Mouse (Mus musculus): ENCODE measurements around the gene Pip5k1c. TPM values are rescaled to one million over a fixed set of nuclear protein-coding genes. Genes with fewer than 3 reads are reported as not detected.

The Pip5k1c gene
- polyA plus RNA-seq, 1 experiment from 2014 or later = 19.1 TPM

DNA sequence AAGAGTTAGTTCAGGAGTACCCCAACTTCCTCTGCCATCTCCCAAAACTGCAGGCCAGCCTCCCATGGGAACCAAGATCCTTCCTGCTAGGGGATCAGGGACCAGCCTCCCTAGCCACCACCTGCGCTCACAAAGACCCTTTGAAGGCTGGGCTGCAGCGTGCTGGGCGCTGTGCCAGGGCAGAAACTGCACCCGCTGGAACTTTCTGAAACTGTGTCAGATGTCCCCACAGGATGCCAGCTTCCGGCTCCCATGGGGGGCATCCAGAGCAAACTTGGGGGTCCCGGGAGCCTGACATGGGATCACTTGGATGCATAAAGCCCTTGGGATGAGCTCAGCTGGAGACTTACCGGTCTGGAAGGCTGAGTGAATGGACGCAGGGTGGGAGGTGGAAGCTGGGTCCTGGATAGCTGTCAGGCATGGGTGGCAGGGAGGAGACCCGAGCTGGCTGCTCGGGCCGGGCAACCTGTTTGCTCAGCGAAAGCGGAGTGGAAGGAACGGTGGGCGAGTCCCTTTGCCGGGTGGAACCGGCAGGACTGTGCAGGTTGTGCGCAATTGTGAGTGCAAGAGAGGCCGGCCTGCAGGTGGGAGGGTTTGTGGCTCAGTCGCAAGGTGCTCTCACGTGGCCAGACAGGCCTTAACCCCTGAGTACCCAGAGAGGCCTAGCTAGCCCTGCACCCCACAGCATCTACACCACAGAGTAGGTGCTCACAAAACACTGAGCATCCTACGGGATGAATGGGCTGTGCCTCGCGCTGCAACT, 1.9 kb upstream of the Pip5k1c start:
- H3K27me3 ChIP-seq (ENCODE audit: control insufficient read depth, insufficient read depth, low read length) = no peaks in the 10 kb centered on the region
- H3K4me3 ChIP-seq (ENCODE audit: low read depth, low read length) = peak overlapping the region; percentile 45
- 22% methylated on average over 24 of the region's 24 CpGs for WGBS
- peak overlapping the region; percentile 54 for H3K4me2 ChIP-seq (replicated peaks; ENCODE audit: low read depth)
- H3K36me3 ChIP-seq (ENCODE audit: control insufficient read depth, insufficient read depth, low read length) = no peaks in the 10 kb centered on the region
- ATAC-seq (ENCODE audit: low FRiP score, low TSS enrichment) (peak; percentile 37), DNase-seq (ENCODE audit: low spot score) (peak; percentile 89)
- TF ChIP-seq CTCF (IDR thresholded peaks at IDR 0.05; ENCODE audit: low read depth) (no peak), EP300 (optimal IDR thresholded peaks at IDR 0.05) (no peak)
- peaks cover 7% of the 10 kb centered on the region for H3K4me1 ChIP-seq (replicated peaks; ENCODE audit: control insufficient read depth, insufficient read depth)
- H3K27ac ChIP-seq (replicated peaks) = peak overlapping the region; percentile 94
- no peaks in the 10 kb centered on the region for H3K9me3 ChIP-seq (ENCODE audit: control insufficient read depth, low read length)
- H3K9ac ChIP-seq (ENCODE audit: low read length) = peak overlapping the region; percentile 67

DNA sequence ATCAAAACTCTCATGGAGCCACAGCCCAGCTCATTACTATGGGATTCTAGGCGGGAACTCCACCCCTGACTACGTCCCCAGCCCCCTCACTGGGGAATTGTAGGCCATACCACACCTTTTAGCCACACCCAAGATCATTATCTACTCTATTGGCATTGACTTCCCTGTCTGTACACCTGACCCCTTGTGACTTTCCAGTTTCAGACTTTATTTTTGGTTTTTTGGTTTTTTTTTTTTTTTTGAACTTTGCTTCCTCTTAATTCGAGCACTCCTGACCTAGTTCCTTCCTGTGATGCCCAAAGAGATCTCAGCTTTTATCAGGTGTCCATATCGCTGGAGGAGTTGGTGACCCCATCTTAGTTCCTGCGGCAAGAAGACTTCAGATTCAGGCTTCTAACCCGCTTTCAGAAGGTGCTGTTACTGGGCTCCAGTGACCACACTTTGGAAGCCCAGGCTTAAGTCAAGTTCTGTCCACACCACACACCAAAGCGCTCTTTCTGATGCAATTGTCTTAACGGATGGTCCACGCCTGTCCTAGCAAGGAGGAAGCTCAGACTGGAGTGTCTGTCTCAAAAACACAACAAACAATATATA, 1.2 kb upstream of the Pip5k1c start, which contains the start of gene Tjp3:
Tjp3 (minus strand) TSS at position 71 of the 594 bp plus-strand sequence.
- ATAC-seq (ENCODE audit: low FRiP score, low TSS enrichment) = no peak
- Histone ChIP-seq H3K9ac (ENCODE audit: low read length) (peak within 1 kb of the TSS; percentile 67), H3K9me3 (ENCODE audit: control insufficient read depth, low read length) (no peaks in the 10 kb centered on the region), H3K4me1 (replicated peaks; ENCODE audit: control insufficient read depth, insufficient read depth) (peaks cover 7% of the 10 kb centered on the region), H3K4me3 (ENCODE audit: low read depth, low read length) (peak within 1 kb of the TSS; percentile 45), H3K36me3 (ENCODE audit: control insufficient read depth, insufficient read depth, low read length) (no peaks in the 10 kb centered on the region), H3K27me3 (ENCODE audit: control insufficient read depth, insufficient read depth, low read length) (no peaks in the 10 kb centered on the region), H3K4me2 (replicated peaks; ENCODE audit: low read depth) (peak within 1 kb of the TSS; percentile 54), H3K27ac (replicated peaks) (peak within 1 kb of the TSS; percentile 94)
- TF ChIP-seq CTCF (IDR thresholded peaks at IDR 0.05; ENCODE audit: low read depth) = no peak
- TF ChIP-seq EP300 (optimal IDR thresholded peaks at IDR 0.05) = no peak
- WGBS = 55% methylated on average over 9 of the region's 9 CpGs
- DNase-seq (ENCODE audit: low spot score) = no peak

DNA sequence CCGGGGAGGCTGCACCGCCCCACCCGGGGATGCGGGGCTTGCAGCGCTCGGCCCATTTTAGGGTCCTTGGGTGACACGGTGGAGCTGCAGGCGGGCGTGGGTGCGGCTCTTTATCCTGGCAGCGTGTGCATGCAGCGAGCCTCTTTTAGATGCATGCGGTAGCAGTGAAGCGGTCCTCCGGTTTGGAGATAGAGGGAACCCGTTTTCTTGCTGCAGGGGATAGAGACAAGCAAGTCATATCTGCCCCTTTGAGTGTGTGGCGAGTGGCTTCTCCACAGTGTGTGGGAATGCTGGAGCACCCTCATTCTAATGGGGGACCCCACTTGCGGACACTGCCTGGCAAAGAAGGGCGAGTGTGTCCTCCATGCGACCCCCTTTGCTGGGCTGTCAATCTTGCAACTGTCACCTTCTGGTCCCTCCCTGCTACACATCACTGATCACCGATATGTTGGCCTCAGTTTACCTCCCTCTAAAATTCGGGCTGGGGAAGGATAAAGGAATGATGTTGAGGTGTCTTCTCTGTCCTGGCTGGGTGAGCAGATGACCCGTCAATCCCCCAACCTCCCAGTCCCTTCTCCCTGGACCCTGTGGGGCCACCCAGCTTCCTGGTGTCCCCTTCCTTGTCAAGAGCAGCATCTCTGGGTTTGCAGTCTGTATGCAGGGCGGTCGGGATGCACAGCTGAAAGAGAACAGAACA, 719 bp downstream of the Pip5k1c start:
- Histone ChIP-seq H3K27me3 (ENCODE audit: control insufficient read depth, insufficient read depth, low read length) (no peaks in the 10 kb centered on the region), H3K4me1 (replicated peaks; ENCODE audit: control insufficient read depth, insufficient read depth) (peaks cover 7% of the 10 kb centered on the region), H3K36me3 (ENCODE audit: control insufficient read depth, insufficient read depth, low read length) (no peaks in the 10 kb centered on the region), H3K9me3 (ENCODE audit: control insufficient read depth, low read length) (no peaks in the 10 kb centered on the region), H3K4me3 (ENCODE audit: low read depth, low read length) (peak overlapping the region; percentile 73), H3K27ac (replicated peaks) (peak overlapping the region; percentile 94), H3K9ac (ENCODE audit: low read length) (peak overlapping the region; percentile 86), H3K4me2 (replicated peaks; ENCODE audit: low read depth) (peak overlapping the region; percentile 93)
- no peak for TF ChIP-seq EP300 (optimal IDR thresholded peaks at IDR 0.05)
- no peak for TF ChIP-seq CTCF (IDR thresholded peaks at IDR 0.05; ENCODE audit: low read depth)
- DNase-seq (ENCODE audit: low spot score) (no peak), ATAC-seq (ENCODE audit: low FRiP score, low TSS enrichment) (no peak)
- WGBS = 1% methylated on average over 23 of the region's 25 CpGs

- Histone ChIP-seq H3K9ac (ENCODE audit: low read length) (peak overlapping the region; percentile 86; the same call in 1 of the 2 replicates), H3K27me3 (ENCODE audit: control insufficient read depth, insufficient read depth, low read length) (no peaks in the 10 kb centered on the region), H3K27ac (replicated peaks) (no peak overlapping the region), H3K9me3 (ENCODE audit: control insufficient read depth, low read length) (no peaks in the 10 kb centered on the region), H3K4me1 (replicated peaks; ENCODE audit: control insufficient read depth, insufficient read depth) (peaks cover 7% of the 10 kb centered on the region), H3K4me3 (ENCODE audit: low read depth, low read length) (peak overlapping the region; percentile 73; the same call in 1 of the 2 replicates), H3K36me3 (ENCODE audit: control insufficient read depth, insufficient read depth, low read length) (no peaks in the 10 kb centered on the region), H3K4me2 (replicated peaks; ENCODE audit: low read depth) (peak overlapping the region; percentile 93)
- DNase-seq (ENCODE audit: low spot score) = no peak
- WGBS = 50% methylated on average over 8 of the region's 8 CpGs
- TF ChIP-seq EP300 (optimal IDR thresholded peaks at IDR 0.05) (no peak), CTCF (IDR thresholded peaks at IDR 0.05; ENCODE audit: low read depth) (no peak)
- no peak for ATAC-seq (ENCODE audit: low FRiP score, low TSS enrichment)
Observed at GRCm38 (mm10) chr10:81294442-81294841, 1.7 kb downstream of the Pip5k1c start.

- ATAC-seq (ENCODE audit: low FRiP score, low TSS enrichment) (no peak), DNase-seq (ENCODE audit: low spot score) (no peak)
- H3K36me3 ChIP-seq (ENCODE audit: control insufficient read depth, insufficient read depth, low read length) = no peaks in the 10 kb centered on the region
- TF ChIP-seq CTCF (IDR thresholded peaks at IDR 0.05; ENCODE audit: low read depth) (no peak), EP300 (optimal IDR thresholded peaks at IDR 0.05) (no peak)
- no peak overlapping the region for H3K27ac ChIP-seq (replicated peaks)
- 81% methylated on average over 6 of the region's 6 CpGs for WGBS
- no peak overlapping the region for H3K4me3 ChIP-seq (ENCODE audit: low read depth, low read length)
- H3K9ac ChIP-seq (ENCODE audit: low read length) = peak overlapping the region; percentile 8; the same call in 1 of the 2 replicates
- peaks cover 7% of the 10 kb centered on the region for H3K4me1 ChIP-seq (replicated peaks; ENCODE audit: control insufficient read depth, insufficient read depth)
- no peaks in the 10 kb centered on the region for H3K9me3 ChIP-seq (ENCODE audit: control insufficient read depth, low read length)
- no peak overlapping the region for H3K4me2 ChIP-seq (replicated peaks; ENCODE audit: low read depth)
- H3K27me3 ChIP-seq (ENCODE audit: control insufficient read depth, insufficient read depth, low read length) = no peaks in the 10 kb centered on the region
Observed at GRCm38 (mm10) chr10:81295185-81295584, 2.4 kb downstream of the Pip5k1c start.

All from stomach, postnatal 0 days (tissue).